Mouse (Mus musculus) liver, embryonic 14.5 days (tissue): ENCODE measurements at regions not wholly inside any gene's neighbourhood (a gene's known extent, or its start where the extent isn't known, plus 50 kb on each side); places are given as distances from the start of the nearest gene placed in this dataset.

ENCODE experiments used
- CTCF ChIP-seq: IDR thresholded peaks from 2 replicates; pipeline ENCODE4 v1.5.1; 2016; ENCODE audit warnings: antibody characterized with exemption, low read depth, control low read depth
- EP300 ChIP-seq: IDR thresholded peaks from 2 replicates; pipeline ENCODE4 v1.6.1; 2016; ENCODE audit warnings: antibody characterized with exemption, low read depth

GRCm38 (mm10) chr13:44369301-44369700 is 360.0 kb upstream of the Jarid2 start:
- no peak for TF ChIP-seq CTCF
- TF ChIP-seq EP300: no peak
